ENCODE assay signal across 10 mouse cellular contexts in genomic region chr8:70696946-70697345, GRCm38 (mm10). TPM values are rescaled to one million over a fixed set of nuclear protein-coding genes. Genes with fewer than 3 reads are reported as not detected.
DNase-seq lines count a peak whose midpoint lies in the region; ATAC-seq and TF ChIP-seq lines count a peak whose summit lies in the region.
"Had no signal": no experiment of that assay in that cellular context is flagged by ENCODE, and none has a peak within 500 bp of the region (broad histone marks: within the 10 kb centered on the region; RNA-seq: fewer than 3 reads in every experiment).

No protein-coding gene starts in this region.

- H3K36me3 ChIP-seq in testis, adult 2 months (ENCODE audit: control insufficient read depth, insufficient read depth, low read length), result no peaks in the 10 kb centered on the region
- H3K36me3 ChIP-seq in limb, embryonic 14.5 days (ENCODE audit: control insufficient read depth, insufficient read depth, low read length), result no peaks in the 10 kb centered on the region
- no peaks in the 10 kb centered on the region for H3K36me3 ChIP-seq in stomach, embryonic 15.5 days

- peak overlapping the region; percentile 46 for H3K27ac ChIP-seq in testis, adult 2 months (ENCODE audit: control insufficient read depth, insufficient read depth, low read depth, low read length)
- peak overlapping the region; percentile 94 for H3K27ac ChIP-seq in limb, embryonic 14.5 days (replicated peaks; ENCODE audit: low read depth, low read length)
- peak overlapping the region; percentile 96 for H3K27ac ChIP-seq in stomach, embryonic 15.5 days

- WGBS in limb, embryonic 14.5 days, result 10% methylated on average over 4 of the region's 4 CpGs
- WGBS in stomach, embryonic 15.5 days, result 39% methylated on average over 4 of the region's 4 CpGs

- peaks cover 39% of the 10 kb centered on the region for H3K4me1 ChIP-seq in testis, adult 2 months (ENCODE audit: control insufficient read depth, insufficient read depth, low read length)
- H3K4me1 ChIP-seq in limb, embryonic 14.5 days (ENCODE audit: control insufficient read depth, insufficient read depth, low read length), result peaks cover 41% of the 10 kb centered on the region
- H3K4me1 ChIP-seq in stomach, embryonic 15.5 days, result peaks cover 48% of the 10 kb centered on the region

- no peak for ATAC-seq in limb, embryonic 14.5 days (ENCODE audit: low FRiP score, low read depth)
- no peak for ATAC-seq in stomach, embryonic 15.5 days (ENCODE audit: insufficient read depth, low FRiP score, low read depth)

- peak overlapping the region; percentile 81 for H3K4me3 ChIP-seq in testis, adult 2 months (ENCODE audit: control insufficient read depth, low read depth, low read length)
- H3K4me3 ChIP-seq in limb, embryonic 14.5 days (replicated peaks; ENCODE audit: low read length), result peak overlapping the region; percentile 18
- H3K4me3 ChIP-seq in stomach, embryonic 15.5 days (replicated peaks), result 0 out of 2 replicates have a peak overlapping the region, but pooled peaks have one; percentile 16

- peak overlapping the region; percentile 51 for H3K4me2 ChIP-seq in limb, embryonic 14.5 days (replicated peaks; ENCODE audit: low read depth, low read length, severe bottlenecking)
- peak overlapping the region; percentile 57 for H3K4me2 ChIP-seq in stomach, embryonic 15.5 days

- H3K9me3 ChIP-seq in limb, embryonic 14.5 days (ENCODE audit: control insufficient read depth, low read length), result no peaks in the 10 kb centered on the region
- H3K9me3 ChIP-seq in stomach, embryonic 15.5 days, result no peaks in the 10 kb centered on the region

- no peak for TF ChIP-seq CTCF in testis, adult 2 months (IDR thresholded peaks at IDR 0.05; ENCODE audit: control insufficient read depth, insufficient read depth, insufficient replicate concordance, low read depth, low read length)

- DNase-seq in cerebellum, adult 9-11 months, result peak; percentile 57
- no peak for DNase-seq in cerebellum, postnatal 36 days
- no peak for DNase-seq in testis, postnatal 14 days (ENCODE audit: low spot score)
- no peak for DNase-seq in limb, embryonic 14.5 days (ENCODE audit: low spot score)
- no peak for DNase-seq in layer of hippocampus, postnatal 14 days (ENCODE audit: low spot score in 2 of 2)
- no peak for DNase-seq in spleen, adult 12 weeks (ENCODE audit: low spot score)

- H3K27me3 ChIP-seq in testis, adult 2 months (ENCODE audit: control insufficient read depth, insufficient read depth, low read length), result no peaks in the 10 kb centered on the region
- H3K27me3 ChIP-seq in limb, embryonic 14.5 days (ENCODE audit: control insufficient read depth, insufficient read depth, low read length), result no peaks in the 10 kb centered on the region
- no peaks in the 10 kb centered on the region for H3K27me3 ChIP-seq in stomach, embryonic 15.5 days (replicated peaks)

- peak overlapping the region; percentile 48 for H3K9ac ChIP-seq in limb, embryonic 14.5 days (ENCODE audit: low read depth, low read length, severe bottlenecking)
- no peak overlapping the region for H3K9ac ChIP-seq in stomach, embryonic 15.5 days

- no peak for TF ChIP-seq POLR2A in testis, adult 2 months (IDR thresholded peaks at IDR 0.05; ENCODE audit: control insufficient read depth, low read depth, low read length)
- no peak for TF ChIP-seq POLR2A in limb, embryonic 14.5 days (IDR thresholded peaks at IDR 0.05; ENCODE audit: borderline replicate concordance, extremely low read depth, insufficient read depth, insufficient read length)

RNA-seq across cellular contexts. Expression of gene Jund, which starts 1.8 kb away (rescaled TPM):
- polyA plus RNA-seq in testis, adult 2 months (2012; rRNA removed), result 79.2 and 105 TPM in 2 replicates
- polyA plus RNA-seq in limb, embryonic 14.5 days (2012; rRNA removed), result 218 and 287 TPM in 2 replicates
- 115 and 119 TPM in 2 replicates for polyA plus RNA-seq in limb, embryonic 14.5 days (2014; fragmentation: Nextera tagmentation; extraction: Ambion mirVana)
- 84.4 and 84.6 TPM in 2 replicates for polyA plus RNA-seq in stomach, embryonic 15.5 days (2015; fragmentation: Nextera tagmentation; extraction: Ambion mirVana)
- 100 to 1,000 TPM; 163 to 179 TPM for total RNA-seq in layer of hippocampus, postnatal 14 days (2021)

RNA-seq across cellular contexts. Expression of gene Iqcn, which starts 6.3 kb away (rescaled TPM):
- polyA plus RNA-seq in testis, adult 2 months (2012; rRNA removed), result 286 and 302 TPM in 2 replicates
- polyA plus RNA-seq in limb, embryonic 14.5 days (2012; rRNA removed), result 0.04 and 0.08 TPM in 2 replicates
- 0.10 TPM in 1 of 2 replicates, not detected in the other for polyA plus RNA-seq in limb, embryonic 14.5 days (2014; fragmentation: Nextera tagmentation; extraction: Ambion mirVana)
- polyA plus RNA-seq in stomach, embryonic 15.5 days (2015; fragmentation: Nextera tagmentation; extraction: Ambion mirVana), result 0.04 TPM in 1 of 2 replicates, not detected in the other
- under 1 TPM in 1 of 2 experiments, not detected in 1; 0.14 TPM for total RNA-seq in layer of hippocampus, postnatal 14 days (2021)

RNA-seq across cellular contexts. Expression of gene Gm3336, which starts 21.4 kb away (rescaled TPM):
- 0.86 and 0.91 TPM in 2 replicates for polyA plus RNA-seq in testis, adult 2 months (2012; rRNA removed)
- not detected in 2 replicates for polyA plus RNA-seq in limb, embryonic 14.5 days (2012; rRNA removed)
- not detected in 2 replicates for polyA plus RNA-seq in limb, embryonic 14.5 days (2014; fragmentation: Nextera tagmentation; extraction: Ambion mirVana)
- 1.1 and 1.9 TPM in 2 replicates for polyA plus RNA-seq in stomach, embryonic 15.5 days (2015; fragmentation: Nextera tagmentation; extraction: Ambion mirVana)
- not detected for total RNA-seq in layer of hippocampus, postnatal 14 days (2021)
- polyA plus RNA-seq: C2C12; cortical plate, adult 2 months had no signal

RNA-seq across cellular contexts. Expression of gene Lsm4, which starts 23.9 kb away (rescaled TPM):
- polyA plus RNA-seq in testis, adult 2 months (2012; rRNA removed), result 148 and 168 TPM in 2 replicates
- 172 and 182 TPM in 2 replicates for polyA plus RNA-seq in limb, embryonic 14.5 days (2012; rRNA removed)
- polyA plus RNA-seq in limb, embryonic 14.5 days (2014; fragmentation: Nextera tagmentation; extraction: Ambion mirVana), result 247 and 256 TPM in 2 replicates
- polyA plus RNA-seq in stomach, embryonic 15.5 days (2015; fragmentation: Nextera tagmentation; extraction: Ambion mirVana), result 271 and 297 TPM in 2 replicates
- 10 to 100 TPM; 67.8 to 71.7 TPM for total RNA-seq in layer of hippocampus, postnatal 14 days (2021)

RNA-seq across cellular contexts. Expression of gene Pde4c, which starts 26.6 kb away (rescaled TPM):
- polyA plus RNA-seq in testis, adult 2 months (2012; rRNA removed), result 1.1 TPM in 2 replicates
- polyA plus RNA-seq in limb, embryonic 14.5 days (2012; rRNA removed), result 0.38 TPM in 2 replicates
- polyA plus RNA-seq in limb, embryonic 14.5 days (2014; fragmentation: Nextera tagmentation; extraction: Ambion mirVana), result not detected in 2 replicates
- 0.45 and 0.50 TPM in 2 replicates for polyA plus RNA-seq in stomach, embryonic 15.5 days (2015; fragmentation: Nextera tagmentation; extraction: Ambion mirVana)
- under 1 TPM; 0.81 to 0.91 TPM for total RNA-seq in layer of hippocampus, postnatal 14 days (2021)

Comparison
In these comparisons a context has a peak if more than half of its experiments do, and no peak if none do; other contexts are left out.
1. H3K27ac ChIP-seq: peak in every context shown above with its lines; median percentile 96 in stomach, embryonic 15.5 days; 94 in limb, embryonic 14.5 days; 46 in testis, adult 2 months.
2. H3K4me3 ChIP-seq: peak in every context shown above with its lines; median percentile 81 in testis, adult 2 months; 18 in limb, embryonic 14.5 days; 16 in stomach, embryonic 15.5 days.
3. RNA of gene Iqcn, which starts 6.3 kb away (polyA plus RNA-seq): 286 to 302 TPM in testis, adult 2 months; 0.04 to 0.10 TPM in limb, embryonic 14.5 days and 0.04 TPM in stomach, embryonic 15.5 days; every median in the first group is over 100 times any median in the second.